Mouse (Mus musculus) myocyte (in vitro differentiated cells): ENCODE measurements around the gene Mrps6.

Experiments used
- CEBPB ChIP-seq: IDR thresholded peaks from 2 replicates; pipeline ENCODE4 v1.6.1; 2011; ENCODE audit warnings: mild to moderate bottlenecking, moderate library complexity; ENCODE audit not compliant: poor library complexity, insufficient read depth, severe bottlenecking
- E2F4 ChIP-seq: IDR thresholded peaks from one replicate; pipeline ENCODE4 v1.6.1; 2011; ENCODE audit warnings: mild to moderate bottlenecking, control low read depth, moderate library complexity; ENCODE audit not compliant: insufficient read depth
- MAX ChIP-seq: IDR thresholded peaks from one replicate; pipeline ENCODE4 v1.6.1; 2011; ENCODE audit warnings: low read depth, mild to moderate bottlenecking, control low read depth
- MYOD1 ChIP-seq, 3 experiments: IDR thresholded peaks; one replicate each; pipeline ENCODE4 v1.6.1; 2011; ENCODE audit warnings: control low read depth in 2 of 3, low read depth in 2 of 3, mild to moderate bottlenecking in 2 of 3, moderate library complexity in 1 of 3; ENCODE audit not compliant: insufficient read length in 2 of 3, control insufficient read depth in 1 of 3
- MYOG ChIP-seq, 3 experiments: IDR thresholded peaks; one replicate each; pipeline ENCODE4 v1.6.1; 2011; ENCODE audit warnings: control low read depth in 2 of 3, low read depth in 2 of 3, mild to moderate bottlenecking in 2 of 3; ENCODE audit not compliant: insufficient read length in 2 of 3, control insufficient read depth in 1 of 3, insufficient read depth in 1 of 3
- POLR2A ChIP-seq: IDR thresholded peaks from one replicate; pipeline ENCODE4 v1.6.1; 2011; ENCODE audit warnings: low read depth, mild to moderate bottlenecking, control low read depth, moderate library complexity; ENCODE audit not compliant: insufficient read length
- POLR2AphosphoS2 ChIP-seq: IDR thresholded peaks from one replicate; pipeline ENCODE4 v1.6.1; 2011; ENCODE audit warnings: low read depth, control low read depth; ENCODE audit not compliant: insufficient read length
- REST ChIP-seq: IDR thresholded peaks from one replicate; pipeline ENCODE4 v1.6.1; 2011; ENCODE audit warnings: mild to moderate bottlenecking, control low read depth, moderate library complexity; ENCODE audit not compliant: insufficient read depth, insufficient read length
- TCF12 ChIP-seq: IDR thresholded peaks from one replicate; pipeline ENCODE4 v1.6.1; 2011; ENCODE audit warnings: mild to moderate bottlenecking, control low read depth; ENCODE audit not compliant: poor library complexity, insufficient read depth, severe bottlenecking
- TCF3 ChIP-seq: IDR thresholded peaks from one replicate; pipeline ENCODE4 v1.6.1; 2011; ENCODE audit warnings: low read depth, control low read depth; ENCODE audit not compliant: insufficient read length
- USF1 ChIP-seq: IDR thresholded peaks from one replicate; pipeline ENCODE4 v1.6.1; 2011; ENCODE audit warnings: low read depth, mild to moderate bottlenecking, control low read depth, moderate library complexity

DNA sequence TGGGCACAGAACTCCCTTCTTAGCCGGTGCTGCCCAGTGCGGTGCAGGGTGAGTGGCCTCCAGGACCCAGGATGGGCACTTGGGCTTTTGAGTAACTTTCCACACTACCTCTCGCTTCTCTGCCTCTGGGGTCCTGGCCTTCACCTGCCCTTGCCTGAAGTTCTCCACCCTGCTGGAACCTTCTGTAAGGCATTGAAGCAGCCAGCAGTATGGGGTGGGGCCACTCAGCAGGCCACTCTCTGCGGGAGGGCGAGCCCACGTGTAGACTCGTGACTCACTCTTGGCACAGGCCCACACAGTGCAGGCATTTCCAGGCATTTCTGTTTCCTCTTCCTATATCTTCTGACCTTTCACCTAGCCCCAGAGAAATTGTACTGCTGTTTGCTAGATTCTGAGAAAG lies 18.6 kb upstream of the Mrps6 start:
- no peak for TF ChIP-seq POLR2A
- TF ChIP-seq E2F4: no peak
- no peak for TF ChIP-seq USF1
- no peak for TF ChIP-seq MYOD1 (IDR thresholded peaks at IDR 0.05; ENCODE audit: control insufficient read depth in 1 of 3, insufficient read length in 2 of 3, low read depth in 2 of 3)
- no peak for TF ChIP-seq MAX
- TF ChIP-seq CEBPB: no peak
- TF ChIP-seq POLR2AphosphoS2: no peak
- no peak for TF ChIP-seq TCF3
- TF ChIP-seq MYOG (IDR thresholded peaks at IDR 0.05; ENCODE audit: control insufficient read depth in 1 of 3, insufficient read depth in 1 of 3, insufficient read length in 2 of 3, low read depth in 2 of 3): no peak
- no peak for TF ChIP-seq TCF12
- no peak for TF ChIP-seq REST
